Mouse (Mus musculus): ENCODE data around the gene Lbx2. TPM values are rescaled to one million over a fixed set of nuclear protein-coding genes. Genes with fewer than 3 reads are reported as not detected.

Gene Lbx2
- not detected in 2 replicates for polyA plus RNA-seq (2015; fragmentation: Nextera tagmentation; extraction: Ambion mirVana)

GRCm38 (mm10) chr6:83086121-83087035, at the start of gene Lbx2:
Gene Lbx2, plus strand, starts transcription at chr6:83086367.
- no peaks in the 10 kb centered on the region for H3K9me3 ChIP-seq (ENCODE audit: control insufficient read depth, low read length)
- WGBS = 3% methylated on average over 41 of the region's 42 CpGs
- ATAC-seq = no peak
- no peaks in the 10 kb centered on the region; the same call in 1 of the 2 replicates for H3K4me1 ChIP-seq (replicated peaks; ENCODE audit: control insufficient read depth, insufficient read depth, low read length)
- no peak within 1 kb of the TSS for H3K4me3 ChIP-seq (replicated peaks; ENCODE audit: low read length)
- H3K36me3 ChIP-seq (ENCODE audit: control insufficient read depth, insufficient read depth) = peaks cover 4% of the 10 kb centered on the region
- H3K27ac ChIP-seq (ENCODE audit: low read length) = no peak within 1 kb of the TSS
- no peak within 1 kb of the TSS for H3K4me2 ChIP-seq (ENCODE audit: low read length)
- peaks cover 65% of the 10 kb centered on the region for H3K27me3 ChIP-seq (replicated peaks; ENCODE audit: control insufficient read depth, insufficient read depth, low read length)
- H3K9ac ChIP-seq (replicated peaks; ENCODE audit: low read depth, low read length) = no peak within 1 kb of the TSS

- peaks cover 9% of the 10 kb centered on the region for H3K27me3 ChIP-seq (replicated peaks; ENCODE audit: control insufficient read depth, insufficient read depth, low read length)
- no peak overlapping the region for H3K27ac ChIP-seq (ENCODE audit: low read length)
- H3K4me2 ChIP-seq (ENCODE audit: low read length) = no peak overlapping the region
- H3K9me3 ChIP-seq (ENCODE audit: control insufficient read depth, low read length) = no peaks in the 10 kb centered on the region
- no peak overlapping the region for H3K9ac ChIP-seq (replicated peaks; ENCODE audit: low read depth, low read length)
- no peak for ATAC-seq
- WGBS = 76% methylated on average over 8 of the region's 8 CpGs
- H3K4me3 ChIP-seq (replicated peaks; ENCODE audit: low read length) = no peak overlapping the region
- H3K4me1 ChIP-seq (replicated peaks; ENCODE audit: control insufficient read depth, insufficient read depth, low read length) = peaks cover 28% of the 10 kb centered on the region
- no peaks in the 10 kb centered on the region for H3K36me3 ChIP-seq (ENCODE audit: control insufficient read depth, insufficient read depth)
These were observed 49.0 kb upstream of the Lbx2 start for GRCm38 (mm10) chr6:83037188-83037587.

GRCm38 (mm10) chr6:83038496-83039012, 47.6 kb upstream of the Lbx2 start:
- Histone ChIP-seq H3K9ac (replicated peaks; ENCODE audit: low read depth, low read length) (peak overlapping the region; percentile 43), H3K4me1 (replicated peaks; ENCODE audit: control insufficient read depth, insufficient read depth, low read length) (peaks cover 16% of the 10 kb centered on the region), H3K4me3 (replicated peaks; ENCODE audit: low read length) (peak overlapping the region; percentile 40), H3K4me2 (ENCODE audit: low read length) (peak overlapping the region; percentile 75), H3K9me3 (ENCODE audit: control insufficient read depth, low read length) (no peaks in the 10 kb centered on the region), H3K27me3 (replicated peaks; ENCODE audit: control insufficient read depth, insufficient read depth, low read length) (peaks cover under 1% of the 10 kb centered on the region; the same call in 1 of the 2 replicates), H3K27ac (ENCODE audit: low read length) (no peak overlapping the region), H3K36me3 (ENCODE audit: control insufficient read depth, insufficient read depth) (no peaks in the 10 kb centered on the region)
- WGBS = 7% methylated on average over 24 of the region's 24 CpGs
- peak; percentile 53 for ATAC-seq

DNA sequence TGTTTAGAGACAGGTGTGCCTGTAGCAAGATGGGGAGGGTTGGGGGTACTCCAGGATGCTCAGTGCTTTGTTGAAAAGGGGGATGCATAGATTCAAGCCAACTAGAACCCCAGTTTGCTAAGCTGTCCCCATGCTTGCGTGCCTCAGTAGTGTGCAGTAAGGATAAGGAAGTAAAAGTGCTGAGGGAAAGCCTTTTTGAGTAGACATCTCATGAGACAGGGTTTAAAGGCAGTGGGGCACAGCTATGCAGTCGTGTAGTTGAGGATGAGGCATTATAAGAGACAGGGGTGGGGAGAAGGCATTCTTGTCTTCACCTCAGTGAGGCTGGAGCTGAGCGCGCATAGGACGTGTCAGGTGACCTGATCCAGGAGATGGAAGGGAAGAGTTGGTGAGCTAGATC, 45.6 kb upstream of the Lbx2 start:
- Histone ChIP-seq H3K9me3 (ENCODE audit: control insufficient read depth, low read length) (no peaks in the 10 kb centered on the region), H3K9ac (replicated peaks; ENCODE audit: low read depth, low read length) (no peak overlapping the region), H3K27ac (ENCODE audit: low read length) (no peak overlapping the region), H3K36me3 (ENCODE audit: control insufficient read depth, insufficient read depth) (no peaks in the 10 kb centered on the region), H3K27me3 (replicated peaks; ENCODE audit: control insufficient read depth, insufficient read depth, low read length) (no peaks in the 10 kb centered on the region), H3K4me1 (replicated peaks; ENCODE audit: control insufficient read depth, insufficient read depth, low read length) (peaks cover 8% of the 10 kb centered on the region), H3K4me2 (ENCODE audit: low read length) (no peak overlapping the region), H3K4me3 (replicated peaks; ENCODE audit: low read length) (no peak overlapping the region)
- 70% methylated on average over 5 of the region's 5 CpGs for WGBS
- ATAC-seq = no peak

DNA sequence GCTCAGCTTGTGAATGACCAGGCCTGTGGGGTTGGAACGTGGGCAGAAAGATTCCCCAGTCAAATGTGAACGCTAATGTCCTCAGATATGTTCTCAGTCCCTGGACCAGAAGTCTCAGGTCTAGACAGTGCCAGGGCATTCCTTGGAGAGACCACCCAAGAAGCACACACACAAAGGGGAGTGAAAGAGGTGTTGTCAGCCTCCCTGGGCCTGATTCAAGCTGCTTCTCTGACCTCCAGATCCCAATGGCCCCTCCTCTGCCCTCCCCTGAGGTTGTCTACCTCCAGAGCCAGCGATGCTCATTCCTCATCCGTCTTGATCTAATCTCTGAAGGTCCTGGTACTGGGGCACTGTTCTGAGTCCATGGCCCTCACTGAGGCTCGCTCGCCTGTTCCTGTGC, 42.6 kb upstream of the Lbx2 start:
- H3K9me3 ChIP-seq (ENCODE audit: control insufficient read depth, low read length) = no peaks in the 10 kb centered on the region
- ATAC-seq = no peak
- H3K4me1 ChIP-seq (replicated peaks; ENCODE audit: control insufficient read depth, insufficient read depth, low read length) = peaks cover 3% of the 10 kb centered on the region
- 65% methylated on average over 6 of the region's 6 CpGs for WGBS
- H3K4me2 ChIP-seq (ENCODE audit: low read length) = no peak overlapping the region
- no peaks in the 10 kb centered on the region for H3K27me3 ChIP-seq (replicated peaks; ENCODE audit: control insufficient read depth, insufficient read depth, low read length)
- no peak overlapping the region for H3K27ac ChIP-seq (ENCODE audit: low read length)
- H3K9ac ChIP-seq (replicated peaks; ENCODE audit: low read depth, low read length) = no peak overlapping the region
- H3K4me3 ChIP-seq (replicated peaks; ENCODE audit: low read length) = no peak overlapping the region
- no peaks in the 10 kb centered on the region for H3K36me3 ChIP-seq (ENCODE audit: control insufficient read depth, insufficient read depth)

- Histone ChIP-seq H3K9me3 (ENCODE audit: control insufficient read depth, low read length) (no peaks in the 10 kb centered on the region), H3K4me1 (replicated peaks; ENCODE audit: control insufficient read depth, insufficient read depth, low read length) (no peaks in the 10 kb centered on the region)
- ATAC-seq = no peak
These were observed 42.2 kb upstream of the Lbx2 start for GRCm38 (mm10) chr6:83043993-83044392.

DNA sequence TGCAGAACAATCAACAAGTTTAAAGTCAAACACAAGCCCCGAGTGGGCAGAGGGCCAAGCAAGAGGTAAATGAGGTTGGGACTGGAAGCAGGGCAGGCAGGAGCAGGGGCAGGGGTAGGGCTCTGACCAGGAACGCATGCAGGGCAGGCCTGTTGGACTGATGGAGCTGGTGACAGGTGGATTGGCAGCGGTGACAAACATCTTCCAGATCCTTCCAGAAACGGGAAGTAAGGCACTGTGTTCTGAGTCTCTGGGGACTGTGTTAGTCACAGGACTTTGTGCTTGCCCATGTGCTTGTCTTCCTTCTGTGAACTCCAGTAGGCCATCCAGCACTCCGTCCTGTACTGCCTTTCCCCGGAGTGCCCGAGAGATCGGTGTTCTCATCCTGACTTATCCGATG, 41.4 kb upstream of the Lbx2 start:
- Histone ChIP-seq H3K9ac (replicated peaks; ENCODE audit: low read depth, low read length) (no peak overlapping the region), H3K27ac (ENCODE audit: low read length) (no peak overlapping the region), H3K36me3 (ENCODE audit: control insufficient read depth, insufficient read depth) (no peaks in the 10 kb centered on the region), H3K4me2 (ENCODE audit: low read length) (no peak overlapping the region), H3K9me3 (ENCODE audit: control insufficient read depth, low read length) (no peaks in the 10 kb centered on the region), H3K27me3 (replicated peaks; ENCODE audit: control insufficient read depth, insufficient read depth, low read length) (no peaks in the 10 kb centered on the region), H3K4me3 (replicated peaks; ENCODE audit: low read length) (no peak overlapping the region), H3K4me1 (replicated peaks; ENCODE audit: control insufficient read depth, insufficient read depth, low read length) (no peaks in the 10 kb centered on the region)
- 78% methylated on average over 9 of the region's 9 CpGs for WGBS
- ATAC-seq = no peak

More at GRCm38 (mm10) chr6:83043993-83044392, 42.2 kb upstream of the Lbx2 start:
- Histone ChIP-seq H3K27ac (ENCODE audit: low read length) (no peak overlapping the region), H3K9ac (replicated peaks; ENCODE audit: low read depth, low read length) (no peak overlapping the region), H3K4me3 (replicated peaks; ENCODE audit: low read length) (no peak overlapping the region), H3K27me3 (replicated peaks; ENCODE audit: control insufficient read depth, insufficient read depth, low read length) (no peaks in the 10 kb centered on the region), H3K36me3 (ENCODE audit: control insufficient read depth, insufficient read depth) (no peaks in the 10 kb centered on the region), H3K4me2 (ENCODE audit: low read length) (no peak overlapping the region)
- WGBS = 90% methylated on average over 5 of the region's 5 CpGs

GRCm38 (mm10) chr6:83049367-83049766, 36.8 kb upstream of the Lbx2 start:
- Histone ChIP-seq H3K9me3 (ENCODE audit: control insufficient read depth, low read length) (no peaks in the 10 kb centered on the region), H3K36me3 (ENCODE audit: control insufficient read depth, insufficient read depth) (peaks cover 6% of the 10 kb centered on the region; the same call in 1 of the 2 replicates), H3K9ac (replicated peaks; ENCODE audit: low read depth, low read length) (no peak overlapping the region), H3K27me3 (replicated peaks; ENCODE audit: control insufficient read depth, insufficient read depth, low read length) (no peaks in the 10 kb centered on the region), H3K4me2 (ENCODE audit: low read length) (no peak overlapping the region), H3K4me1 (replicated peaks; ENCODE audit: control insufficient read depth, insufficient read depth, low read length) (peaks cover 13% of the 10 kb centered on the region), H3K27ac (ENCODE audit: low read length) (no peak overlapping the region), H3K4me3 (replicated peaks; ENCODE audit: low read length) (no peak overlapping the region)
- WGBS = 75% methylated on average over 10 of the region's 10 CpGs
- no peak for ATAC-seq

GRCm38 (mm10) chr6:83053136-83053960, 32.8 kb upstream of the Lbx2 start:
- Histone ChIP-seq H3K4me1 (replicated peaks; ENCODE audit: control insufficient read depth, insufficient read depth, low read length) (peaks cover 24% of the 10 kb centered on the region), H3K4me3 (replicated peaks; ENCODE audit: low read length) (peak overlapping the region; percentile 98), H3K27ac (ENCODE audit: low read length) (peak overlapping the region; percentile 88), H3K27me3 (replicated peaks; ENCODE audit: control insufficient read depth, insufficient read depth, low read length) (no peaks in the 10 kb centered on the region), H3K9ac (replicated peaks; ENCODE audit: low read depth, low read length) (peak overlapping the region; percentile 94), H3K4me2 (ENCODE audit: low read length) (peak overlapping the region; percentile 91), H3K9me3 (ENCODE audit: control insufficient read depth, low read length) (no peaks in the 10 kb centered on the region), H3K36me3 (ENCODE audit: control insufficient read depth, insufficient read depth) (peaks cover 6% of the 10 kb centered on the region; the same call in 1 of the 2 replicates)
- 3% methylated on average over 26 of the region's 26 CpGs for WGBS
- no peak for ATAC-seq

All from forebrain, embryonic 16.5 days (tissue).